Mouse (Mus musculus) E14TG2a.4 (cell line): Measurements from ENCODE around the gene Sept12.
A peak's percentile ranks its signal among the peaks of the same experiment; 100 is the strongest.

Experiments
- H3K27me3 ChIP-seq: 2 replicates; pipeline ENCODE4 v1.6.1; 2014; ENCODE audit warnings: low read length, control low read depth; ENCODE audit not compliant: insufficient read depth
- H3K36me3 ChIP-seq: 2 replicates; pipeline ENCODE4 v1.6.1; 2014; ENCODE audit warnings: low read length, control low read depth; ENCODE audit not compliant: insufficient read depth
- H3K4me1 ChIP-seq: replicated peaks from 2 replicates; pipeline ENCODE4 v1.6.1; 2014; ENCODE audit warnings: low read depth, low read length, control low read depth
- H3K4me3 ChIP-seq: replicated peaks from 2 replicates; pipeline ENCODE4 v1.5.1; 2014; ENCODE audit warnings: mild to moderate bottlenecking, low read length
- H3K9me3 ChIP-seq: 2 replicates; pipeline ENCODE4 v1.6.1; 2014; ENCODE audit warnings: low read length, control low read depth
- CTCF ChIP-seq: conservative IDR thresholded peaks from 2 replicates; pipeline ENCODE4 v1.5.1; 2014; ENCODE audit warnings: low read length
- NANOG ChIP-seq: IDR thresholded peaks from 2 replicates; pipeline ENCODE4 v1.6.1; 2014; ENCODE audit warnings: borderline replicate concordance, low read length, mixed read lengths
- POU5F1 ChIP-seq: IDR thresholded peaks from 2 replicates; pipeline ENCODE4 v1.6.1; 2014; ENCODE audit warnings: low read length, borderline replicate concordance

Gene Sept12

DNA sequence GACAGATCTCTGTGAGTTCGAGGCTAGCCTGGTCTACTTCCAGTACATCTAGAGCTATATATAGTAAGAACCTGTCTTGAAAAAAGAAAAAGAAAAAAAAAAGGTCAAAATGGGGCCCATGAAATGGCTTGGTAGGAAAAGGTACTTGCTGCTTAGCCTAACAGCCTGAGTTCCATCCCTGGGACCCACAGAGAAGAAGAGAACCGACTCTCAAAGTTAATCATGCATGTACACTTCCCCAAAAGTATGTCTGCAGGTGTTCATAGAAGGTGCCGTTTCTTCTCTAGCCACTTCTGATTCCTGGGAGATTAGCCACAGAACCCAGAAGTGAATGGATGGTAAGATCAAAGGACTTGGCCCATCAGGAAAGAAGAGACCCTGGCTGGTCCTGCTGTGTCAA lies 29.2 kb downstream of the Sept12 start:
- Histone ChIP-seq H3K9me3 (no peaks in the 10 kb centered on the region), H3K4me1 (peaks cover 30% of the 10 kb centered on the region), H3K36me3 (peaks cover 18% of the 10 kb centered on the region), H3K4me3 (no peak overlapping the region), H3K27me3 (no peaks in the 10 kb centered on the region)
- TF ChIP-seq NANOG, result no peak
- TF ChIP-seq POU5F1, result no peak
- TF ChIP-seq CTCF, result no peak

DNA sequence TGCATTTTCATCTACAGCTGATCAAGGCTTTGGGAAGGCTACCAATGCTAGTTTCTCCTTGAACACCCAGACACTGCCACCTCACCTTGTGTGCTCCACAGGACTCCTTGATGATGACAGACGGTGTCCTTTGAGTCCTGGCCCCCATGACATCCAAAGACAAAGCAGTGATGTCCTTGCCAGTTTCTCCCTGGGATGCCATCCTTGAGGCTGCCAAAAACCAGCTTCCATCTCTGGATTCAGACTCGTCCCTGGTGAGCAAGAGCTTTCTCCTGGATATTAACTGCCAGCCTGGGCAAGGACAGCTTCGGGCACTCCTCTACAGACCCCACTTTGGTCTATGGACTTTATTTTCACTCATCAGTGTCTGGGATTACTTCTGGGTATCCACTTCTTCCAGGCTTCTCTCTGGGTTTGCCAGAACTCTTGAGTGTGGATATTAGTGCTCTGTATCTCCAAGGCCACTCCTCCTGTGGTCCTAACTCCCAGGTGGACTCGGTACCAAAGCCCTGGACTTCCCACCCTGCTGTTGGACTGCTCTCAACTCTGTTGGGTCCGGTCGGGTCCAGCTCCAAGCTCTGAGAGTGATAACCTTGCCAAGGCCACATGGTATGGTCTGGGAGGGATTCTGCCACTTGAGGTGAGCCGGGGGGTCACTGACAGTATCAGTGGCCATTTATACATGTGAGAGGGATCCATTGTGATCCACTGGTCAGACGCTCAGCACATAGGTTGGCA lies 32.1 kb downstream of the Sept12 start:
- Histone ChIP-seq H3K27me3 (no peaks in the 10 kb centered on the region), H3K4me1 (peaks cover 32% of the 10 kb centered on the region), H3K9me3 (no peaks in the 10 kb centered on the region), H3K36me3 (peaks cover 22% of the 10 kb centered on the region), H3K4me3 (peak overlapping the region; percentile 94; the same call in 1 of the 2 replicates)
- TF ChIP-seq CTCF, result no peak
- no peak for TF ChIP-seq NANOG
- TF ChIP-seq POU5F1, result no peak

GRCm38 (mm10) chr16:4964731-4965391 lies 32.8 kb downstream of the Sept12 start:
- Histone ChIP-seq H3K4me1 (peaks cover 29% of the 10 kb centered on the region), H3K9me3 (no peaks in the 10 kb centered on the region), H3K36me3 (peaks cover 29% of the 10 kb centered on the region), H3K4me3 (peak overlapping the region; percentile 94), H3K27me3 (no peaks in the 10 kb centered on the region)
- TF ChIP-seq CTCF (no peak), NANOG (no peak), POU5F1 (no peak)

DNA sequence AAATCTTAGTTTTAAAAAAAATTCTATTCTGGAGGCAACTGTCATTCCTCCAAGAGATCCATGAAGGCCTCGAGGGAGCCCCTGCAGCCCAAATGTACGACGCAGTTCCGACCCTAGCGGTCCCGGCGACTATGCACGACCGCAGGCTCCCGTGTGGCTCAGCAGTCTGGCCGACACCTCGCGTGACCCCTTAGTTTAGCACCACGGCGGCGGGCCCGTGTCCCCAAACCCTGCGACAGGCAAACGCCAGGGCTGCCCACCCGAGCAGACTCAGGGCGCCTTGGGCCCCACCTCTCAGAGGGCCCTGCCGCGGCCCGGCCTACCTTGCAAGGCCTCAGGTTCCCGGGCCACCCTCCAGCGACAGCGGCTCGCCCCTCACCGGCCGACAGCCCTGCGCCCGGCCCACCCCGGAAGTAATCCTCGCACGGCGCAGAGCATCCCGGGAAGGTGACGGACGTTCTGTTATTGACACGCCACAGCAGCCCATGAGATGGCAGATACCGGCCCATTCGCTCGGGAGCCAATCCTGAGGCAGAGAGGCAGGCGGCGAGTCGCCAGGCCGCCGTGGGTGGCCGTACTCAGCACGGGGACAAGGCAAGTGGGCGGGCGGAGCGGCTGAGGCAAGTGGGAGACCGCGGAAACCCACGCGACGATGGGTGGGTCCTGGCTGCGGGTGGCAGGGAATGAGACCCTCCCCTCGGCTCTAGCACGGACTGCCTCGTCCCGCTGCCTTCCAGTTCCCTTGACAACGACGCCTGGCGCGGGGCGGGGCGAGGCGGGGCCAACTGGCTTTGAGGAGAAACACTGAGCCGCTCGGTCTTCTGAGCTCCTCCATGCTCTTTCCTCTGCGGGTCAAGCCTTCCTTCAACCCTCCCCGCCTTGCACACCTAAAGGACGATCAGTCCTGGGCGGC lies 33.6 kb downstream of the Sept12 start, which contains the start of gene Anks3:
Gene Anks3, minus strand, starts transcription at position 409 of the 913 bp plus-strand sequence.
- Histone ChIP-seq H3K9me3 (no peaks in the 10 kb centered on the region), H3K27me3 (no peaks in the 10 kb centered on the region), H3K36me3 (peaks cover 32% of the 10 kb centered on the region), H3K4me3 (peak within 1 kb of the TSS; percentile 94), H3K4me1 (peaks cover 29% of the 10 kb centered on the region)
- TF ChIP-seq POU5F1 (no peak), CTCF (no peak), NANOG (no peak)

- Histone ChIP-seq H3K27me3 (no peaks in the 10 kb centered on the region), H3K36me3 (peaks cover 29% of the 10 kb centered on the region), H3K4me3 (peak overlapping the region; percentile 94), H3K9me3 (no peaks in the 10 kb centered on the region), H3K4me1 (peaks cover 29% of the 10 kb centered on the region)
- TF ChIP-seq CTCF (no peak), NANOG (no peak), POU5F1 (no peak)
These were observed 34.3 kb downstream of the Sept12 start for GRCm38 (mm10) chr16:4963346-4963745.

GRCm38 (mm10) chr16:4960260-4960659 lies 37.4 kb downstream of the Sept12 start:
- H3K36me3 ChIP-seq, result peaks cover 46% of the 10 kb centered on the region
- no peak overlapping the region for H3K4me3 ChIP-seq
- TF ChIP-seq POU5F1 (no peak), NANOG (no peak), CTCF (no peak)
- H3K27me3 ChIP-seq, result no peaks in the 10 kb centered on the region
- H3K4me1 ChIP-seq, result peaks cover 25% of the 10 kb centered on the region
- no peaks in the 10 kb centered on the region for H3K9me3 ChIP-seq

- Histone ChIP-seq H3K4me1 (peaks cover 8% of the 10 kb centered on the region), H3K4me3 (no peak overlapping the region), H3K36me3 (peaks cover 74% of the 10 kb centered on the region), H3K27me3 (no peaks in the 10 kb centered on the region), H3K9me3 (no peaks in the 10 kb centered on the region)
- no peak for TF ChIP-seq CTCF
- TF ChIP-seq NANOG, result no peak
- TF ChIP-seq POU5F1, result no peak
These were observed 40.2 kb downstream of the Sept12 start for GRCm38 (mm10) chr16:4957446-4957845.

DNA sequence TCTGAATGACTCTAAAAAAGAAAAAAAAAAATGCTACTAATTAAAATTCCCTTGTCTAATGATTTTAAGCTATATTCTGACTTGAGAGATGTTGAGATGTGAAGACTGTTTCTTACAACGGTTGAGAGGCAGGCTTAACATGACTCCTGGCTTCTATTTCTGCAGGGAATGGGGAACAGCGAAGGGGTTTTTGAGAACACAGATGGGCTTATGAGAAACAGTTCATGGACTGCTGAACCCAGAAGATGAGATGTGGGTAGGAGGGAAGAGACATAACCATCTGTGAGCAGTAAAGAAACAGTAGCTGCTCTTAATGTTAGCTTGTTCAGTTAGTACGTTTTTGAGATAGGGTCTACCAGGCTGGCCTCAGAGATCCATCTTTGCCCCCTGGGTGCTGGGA lies 41.0 kb downstream of the Sept12 start:
- TF ChIP-seq POU5F1 (no peak), CTCF (no peak), NANOG (no peak)
- Histone ChIP-seq H3K9me3 (no peaks in the 10 kb centered on the region), H3K4me3 (no peak overlapping the region), H3K27me3 (no peaks in the 10 kb centered on the region), H3K36me3 (peaks cover 82% of the 10 kb centered on the region), H3K4me1 (no peaks in the 10 kb centered on the region)
